Mouse (Mus musculus): ENCODE results near the gene Mrpl21.

Mrpl21 gene

GRCm38 (mm10) chr19:3336485-3337255 lies 54.0 kb downstream of the Mrpl21 start:
- DNase-seq (ENCODE audit: low spot score in 2 of 2), result peak; percentile 35 to 54

GRCm38 (mm10) chr19:3339187-3339586 lies 56.5 kb downstream of the Mrpl21 start:
- DNase-seq (ENCODE audit: low spot score in 2 of 2), result no peak

GRCm38 (mm10) chr19:3341021-3341420 lies 58.3 kb downstream of the Mrpl21 start:
- no peak for DNase-seq (ENCODE audit: low spot score in 2 of 2)
